Mouse (Mus musculus) mature B cell (primary cell): ENCODE data around the gene Sdc4.

ENCODE experiments used
- in situ Hi-C: fragments of 300-500 bp; cut with MboI; formaldehyde crosslinking; loops from 2 replicates; pipeline ENCODE4 v1.14.3; 2019

Gene Sdc4

GRCm38 (mm10) chr2:164431676-164432465 lies 11.8 kb downstream of the Sdc4 start:
- in situ Hi-C loops, result no loop called here

- in situ Hi-C loops, result no loop called here
Measured at GRCm38 (mm10) chr2:164430697-164431096, 13.0 kb downstream of the Sdc4 start.

- in situ Hi-C loops, result no loop called here
Measured at GRCm38 (mm10) chr2:164429881-164430615, 13.6 kb downstream of the Sdc4 start.

- in situ Hi-C loops, result no loop called here
Measured at GRCm38 (mm10) chr2:164428451-164428850, 15.2 kb downstream of the Sdc4 start.

GRCm38 (mm10) chr2:164426952-164427351 lies 16.7 kb downstream of the Sdc4 start:
- in situ Hi-C loops, result no loop called here

GRCm38 (mm10) chr2:164426121-164426520 lies 17.6 kb downstream of the Sdc4 start:
- in situ Hi-C loops, result no loop called here

GRCm38 (mm10) chr2:164425401-164425800 lies 18.3 kb downstream of the Sdc4 start:
- in situ Hi-C loops, result no loop called here

- in situ Hi-C loops, result loop anchor here (25.0 kb wide), 1 partner anchor 313 kb away; the partner anchor contains the start of genes Dnttip1 and Wfdc3
Measured at GRCm38 (mm10) chr2:164424406-164424805, 19.3 kb downstream of the Sdc4 start.

- in situ Hi-C loops, result loop anchor here (25.0 kb wide), 1 partner anchor 314 kb away; the partner anchor contains the start of genes Dnttip1 and Wfdc3
Measured at GRCm38 (mm10) chr2:164423464-164423863, 20.2 kb downstream of the Sdc4 start.

- in situ Hi-C loops, result loop anchor here (25.0 kb wide), 1 partner anchor 314 kb away; the partner anchor contains the start of genes Dnttip1 and Wfdc3
Measured at GRCm38 (mm10) chr2:164422675-164423393, 20.9 kb downstream of the Sdc4 start.

- in situ Hi-C loops, result loop anchor here (25.0 kb wide), 1 partner anchor 315 kb away; the partner anchor contains the start of genes Dnttip1 and Wfdc3
Measured at GRCm38 (mm10) chr2:164421979-164422378, 21.7 kb downstream of the Sdc4 start.

GRCm38 (mm10) chr2:164421306-164421705 lies 22.4 kb downstream of the Sdc4 start:
- in situ Hi-C loops, result loop anchor here (25.0 kb wide), 1 partner anchor 316 kb away; the partner anchor contains the start of genes Dnttip1 and Wfdc3

- in situ Hi-C loops, result loop anchor here (5.0 to 25.0 kb wide), 3 partner anchors 38 to 318 kb away; partner anchors contain the start of genes Dnttip1, Sys1 and Wfdc3
Measured at GRCm38 (mm10) chr2:164419489-164419888, 24.2 kb downstream of the Sdc4 start.

- in situ Hi-C loops, result loop anchor here (5.0 to 25.0 kb wide), 3 partner anchors 39 to 319 kb away; partner anchors contain the start of genes Dnttip1, Sys1 and Wfdc3
Measured at GRCm38 (mm10) chr2:164418308-164418875, 25.3 kb downstream of the Sdc4 start.

- in situ Hi-C loops, result loop anchor here (5.0 to 25.0 kb wide), 3 partner anchors 40 to 320 kb away; partner anchors contain the start of genes Dnttip1, Sys1 and Wfdc3
Measured at GRCm38 (mm10) chr2:164417198-164417597, 26.5 kb downstream of the Sdc4 start.

GRCm38 (mm10) chr2:164414581-164414980 lies 29.1 kb downstream of the Sdc4 start:
- in situ Hi-C loops, result loop anchor here (25.0 kb wide), 1 partner anchor 323 kb away; the partner anchor contains the start of genes Dnttip1 and Wfdc3

- in situ Hi-C loops, result loop anchor here (25.0 kb wide), 1 partner anchor 323 kb away; the partner anchor contains the start of genes Dnttip1 and Wfdc3
Measured at GRCm38 (mm10) chr2:164414167-164414566, 29.5 kb downstream of the Sdc4 start.

GRCm38 (mm10) chr2:164407708-164408107 lies 36.0 kb downstream of the Sdc4 start:
- in situ Hi-C loops, result loop anchor here (25.0 kb wide), 1 partner anchor 330 kb away; the partner anchor contains the start of genes Dnttip1 and Wfdc3

GRCm38 (mm10) chr2:164405519-164405918 lies 38.2 kb downstream of the Sdc4 start:
- in situ Hi-C loops, result loop anchor here (25.0 kb wide), 1 partner anchor 332 kb away; the partner anchor contains the start of genes Dnttip1 and Wfdc3

- in situ Hi-C loops, result loop anchor here (25.0 kb wide), 1 partner anchor 332 kb away; the partner anchor contains the start of genes Dnttip1 and Wfdc3
Measured at GRCm38 (mm10) chr2:164405060-164405459, 38.6 kb downstream of the Sdc4 start, which contains the start of gene Matn4. Gene Matn4, minus strand, starts transcription at chr2:164405160.
